14 mouse cellular contexts compared by ENCODE assay signal in genomic region chr13:101631561-101631960, GRCm38 (mm10).
DNase-seq lines count a peak whose midpoint lies in the region; ATAC-seq and TF ChIP-seq lines count a peak whose summit lies in the region.
"Had no signal": no experiment of that assay in that cellular context is flagged by ENCODE, and none has a peak within 500 bp of the region (broad histone marks: within the 10 kb centered on the region; RNA-seq: fewer than 3 reads in every experiment).

No protein-coding gene starts in this region.

- no peaks in the 10 kb centered on the region for H3K27me3 ChIP-seq in hindbrain, embryonic 11.5 days (ENCODE audit: control insufficient read depth, insufficient read depth, low read length)
- H3K27me3 ChIP-seq in hindbrain, embryonic 16.5 days (replicated peaks; ENCODE audit: control insufficient read depth, insufficient read depth, low read length): no peaks in the 10 kb centered on the region
- H3K27me3 ChIP-seq: CH12.LX; limb, embryonic 12.5 days had no signal

- no peak overlapping the region for H3K27ac ChIP-seq in hindbrain, embryonic 11.5 days (ENCODE audit: low read depth, low read length)
- H3K27ac ChIP-seq in hindbrain, embryonic 16.5 days (ENCODE audit: low read depth, low read length): no peak overlapping the region
- H3K27ac ChIP-seq: limb, embryonic 12.5 days had no signal

- no peaks in the 10 kb centered on the region for H3K9me3 ChIP-seq in hindbrain, embryonic 11.5 days (ENCODE audit: control insufficient read depth, low read length)
- H3K9me3 ChIP-seq in hindbrain, embryonic 16.5 days (ENCODE audit: control insufficient read depth, low read length): no peaks in the 10 kb centered on the region
- H3K9me3 ChIP-seq: limb, embryonic 12.5 days had no signal

- no peak for TF ChIP-seq POLR2A in brain, embryonic 14.5 days (IDR thresholded peaks at IDR 0.05; ENCODE audit: borderline replicate concordance, extremely low read depth, insufficient read depth, insufficient read length, poor library complexity, severe bottlenecking)

- no peaks in the 10 kb centered on the region for H3K36me3 ChIP-seq in hindbrain, embryonic 11.5 days (ENCODE audit: control insufficient read depth, insufficient read depth, low read length)
- no peaks in the 10 kb centered on the region for H3K36me3 ChIP-seq in hindbrain, embryonic 16.5 days (ENCODE audit: control insufficient read depth, insufficient read depth, low read length)
- H3K36me3 ChIP-seq: limb, embryonic 12.5 days had no signal

- no peak for TF ChIP-seq CTCF in brain, embryonic 14.5 days (IDR thresholded peaks at IDR 0.05; ENCODE audit: borderline replicate concordance, extremely low read depth, insufficient read depth, insufficient read length)

- WGBS in hindbrain, embryonic 11.5 days: 41% methylated on average over 7 of the region's 7 CpGs
- WGBS in hindbrain, embryonic 16.5 days: 29% methylated on average over 7 of the region's 7 CpGs

- no peaks in the 10 kb centered on the region for H3K4me1 ChIP-seq in hindbrain, embryonic 11.5 days (replicated peaks; ENCODE audit: control insufficient read depth, insufficient read depth, low read length)
- no peaks in the 10 kb centered on the region for H3K4me1 ChIP-seq in hindbrain, embryonic 16.5 days (ENCODE audit: control insufficient read depth, insufficient read depth, low read depth, low read length)
- H3K4me1 ChIP-seq: limb, embryonic 12.5 days had no signal

- no peak overlapping the region for H3K4me2 ChIP-seq in hindbrain, embryonic 11.5 days (replicated peaks; ENCODE audit: low read depth, low read length)
- no peak overlapping the region for H3K4me2 ChIP-seq in hindbrain, embryonic 16.5 days (ENCODE audit: low read length)
- H3K4me2 ChIP-seq: limb, embryonic 12.5 days had no signal

- ATAC-seq in hindbrain, embryonic 11.5 days (ENCODE audit: low FRiP score): no peak
- no peak for ATAC-seq in hindbrain, embryonic 16.5 days
- ATAC-seq in erythroblast, adult 5-6 weeks (replicated peaks; ENCODE audit: low FRiP score, poor library complexity, severe bottlenecking): no peak
- no peak for ATAC-seq in CD4-positive, CD25-positive, alpha-beta regulatory T cell, adult 4 months

- DNase-seq in hindbrain, embryonic 11.5 days (ENCODE audit: low spot score): peak; percentile 6
- DNase-seq in brain, embryonic 14.5 days (ENCODE audit: low read depth): peak; percentile 46
- peak; percentile 25 for DNase-seq in layer of hippocampus, adult 11-12 months (ENCODE audit: low spot score)
- DNase-seq in ovary, postnatal 36 days (ENCODE audit: low spot score): peak; percentile 16
- DNase-seq in T-cell, adult 2 months (ENCODE audit: low spot score): no peak
- DNase-seq: gastrocnemius, postnatal 25 days; lung, postnatal 4 days; thymus, postnatal 4 days had no signal

- no peak overlapping the region for H3K4me3 ChIP-seq in hindbrain, embryonic 11.5 days (ENCODE audit: low read depth, low read length)
- no peak overlapping the region for H3K4me3 ChIP-seq in hindbrain, embryonic 16.5 days (ENCODE audit: low read length)
- H3K4me3 ChIP-seq: erythroblast, embryonic 14.5 days; limb, embryonic 12.5 days had no signal

- no peak overlapping the region for H3K9ac ChIP-seq in hindbrain, embryonic 11.5 days (ENCODE audit: low read depth, low read length)
- H3K9ac ChIP-seq in hindbrain, embryonic 16.5 days (ENCODE audit: low read depth, low read length): no peak overlapping the region
- H3K9ac ChIP-seq: limb, embryonic 12.5 days had no signal
